Mouse (Mus musculus): ENCODE data around the gene Ankrd16. TPM values are rescaled to one million over a fixed set of nuclear protein-coding genes. Genes with fewer than 3 reads are reported as not detected.

Gene Ankrd16
- polyA plus RNA-seq, 1 experiment, result 56.8 TPM

GRCm38 (mm10) chr2:11784159-11784558, 6.5 kb downstream of the Ankrd16 start:
- TF ChIP-seq CTCF (IDR thresholded peaks at IDR 0.05; ENCODE audit: control insufficient read depth, insufficient read depth, low read length) (no peak), POLR2A (IDR thresholded peaks at IDR 0.05; ENCODE audit: borderline replicate concordance, control insufficient read depth, low read depth, low read length) (no peak)
- Histone ChIP-seq H3K4me3 (replicated peaks; ENCODE audit: control insufficient read depth, low read depth, low read length) (no peak overlapping the region), H3K27ac (ENCODE audit: control insufficient read depth, insufficient read depth, low read depth, low read length, poor library complexity) (no peak overlapping the region), H3K4me1 (ENCODE audit: control insufficient read depth, insufficient read depth, low read length) (no peaks in the 10 kb centered on the region)
- WGBS, result 89% methylated on average over 6 of the region's 6 CpGs

- TF ChIP-seq POLR2A (IDR thresholded peaks at IDR 0.05; ENCODE audit: borderline replicate concordance, control insufficient read depth, low read depth, low read length) (no peak), CTCF (IDR thresholded peaks at IDR 0.05; ENCODE audit: control insufficient read depth, insufficient read depth, low read length) (no peak)
- no peak overlapping the region for H3K27ac ChIP-seq (ENCODE audit: control insufficient read depth, insufficient read depth, low read depth, low read length, poor library complexity)
- WGBS, result 64% methylated on average over 4 of the region's 4 CpGs
- no peaks in the 10 kb centered on the region for H3K4me1 ChIP-seq (ENCODE audit: control insufficient read depth, insufficient read depth, low read length)
- H3K4me3 ChIP-seq (replicated peaks; ENCODE audit: control insufficient read depth, low read depth, low read length), result no peak overlapping the region
These were observed 17.0 kb downstream of the Ankrd16 start for GRCm38 (mm10) chr2:11794668-11795067.

GRCm38 (mm10) chr2:11797930-11798364, 20.3 kb downstream of the Ankrd16 start:
- Histone ChIP-seq H3K4me3 (replicated peaks; ENCODE audit: control insufficient read depth, low read depth, low read length) (no peak overlapping the region), H3K27ac (ENCODE audit: control insufficient read depth, insufficient read depth, low read depth, low read length, poor library complexity) (no peak overlapping the region), H3K4me1 (ENCODE audit: control insufficient read depth, insufficient read depth, low read length) (no peaks in the 10 kb centered on the region; the same call in 1 of the 2 replicates)
- no peak for TF ChIP-seq POLR2A (IDR thresholded peaks at IDR 0.05; ENCODE audit: borderline replicate concordance, control insufficient read depth, low read depth, low read length)
- 66% methylated on average over 5 of the region's 5 CpGs for WGBS

GRCm38 (mm10) chr2:11801299-11801930, 23.7 kb downstream of the Ankrd16 start:
- H3K4me3 ChIP-seq (replicated peaks; ENCODE audit: control insufficient read depth, low read depth, low read length), result no peak overlapping the region
- TF ChIP-seq POLR2A (IDR thresholded peaks at IDR 0.05; ENCODE audit: borderline replicate concordance, control insufficient read depth, low read depth, low read length) (no peak), CTCF (IDR thresholded peaks at IDR 0.05; ENCODE audit: control insufficient read depth, insufficient read depth, low read length) (no peak)
- H3K4me1 ChIP-seq (ENCODE audit: control insufficient read depth, insufficient read depth, low read length), result no peaks in the 10 kb centered on the region; the same call in 1 of the 2 replicates
- WGBS, result 38% methylated on average over 2 of the region's 2 CpGs
- H3K27ac ChIP-seq (ENCODE audit: control insufficient read depth, insufficient read depth, low read depth, low read length, poor library complexity), result no peak overlapping the region

Other genes with a start within 250 kb of the Ankrd16 start
- 9.1 and 24.3 TPM in 2 replicates for gene Pfkfb3, start 223.8 kb upstream of the Ankrd16 start, polyA plus RNA-seq (2011; ENCODE audit: insufficient read depth, insufficient read length, low replicate concordance, missing spikeins)
- 167 and 240 TPM in 2 replicates for gene Rbm17, start 173.7 kb upstream of the Ankrd16 start, polyA plus RNA-seq (2011; ENCODE audit: insufficient read depth, insufficient read length, low replicate concordance, missing spikeins)
- not detected in 2 replicates for gene Gm17490, start 151.6 kb upstream of the Ankrd16 start, polyA plus RNA-seq (2011; ENCODE audit: insufficient read depth, insufficient read length, low replicate concordance, missing spikeins)
- 0.57 and 3.9 TPM in 2 replicates for gene Il2ra, start 135.1 kb upstream of the Ankrd16 start, polyA plus RNA-seq (2011; ENCODE audit: insufficient read depth, insufficient read length, low replicate concordance, missing spikeins)
- gene Il15ra, start 72.6 kb upstream of the Ankrd16 start, polyA plus RNA-seq (2011; ENCODE audit: insufficient read depth, insufficient read length, low replicate concordance, missing spikeins), result 9.3 and 10.4 TPM in 2 replicates
- gene Fbh1, start 294 bp upstream of the Ankrd16 start, polyA plus RNA-seq (2011; ENCODE audit: insufficient read depth, insufficient read length, low replicate concordance, missing spikeins), result 30.2 and 46.6 TPM in 2 replicates

All from bone marrow, adult 2 months (tissue).